Mouse (Mus musculus): ENCODE measurements at regions not wholly inside any gene's neighbourhood (a gene's known extent, or its start where the extent isn't known, plus 50 kb on each side); places are given as distances from the start of the nearest gene placed in this dataset.

GRCm38 (mm10) chr9:33050789-33051188 lies 414.8 kb downstream of the Ets1 start:
- Histone ChIP-seq H3ac (ENCODE audit: control insufficient read depth, insufficient read length) (no peak overlapping the region), H3K4me3 (no peak overlapping the region), H3K79me2 (ENCODE audit: control insufficient read depth, insufficient read depth) (no peaks in the 10 kb centered on the region), H3K36me3 (ENCODE audit: control insufficient read depth, insufficient read depth) (no peaks in the 10 kb centered on the region), H3K4me2 (ENCODE audit: low read depth) (no peak overlapping the region), H3K27me3 (ENCODE audit: control insufficient read depth, insufficient read depth, insufficient read length) (no peaks in the 10 kb centered on the region)
- no peak for TF ChIP-seq MYOG (IDR thresholded peaks at IDR 0.05; ENCODE audit: control insufficient read depth in 1 of 3, insufficient read depth in 1 of 3, insufficient read length in 2 of 3, low read depth in 2 of 3)
- no peak for TF ChIP-seq MAX (IDR thresholded peaks at IDR 0.05; ENCODE audit: low read depth)
- TF ChIP-seq USF1 (IDR thresholded peaks at IDR 0.05; ENCODE audit: low read depth), result no peak
- no peak for TF ChIP-seq POLR2A (IDR thresholded peaks at IDR 0.05; ENCODE audit: insufficient read length, low read depth)
- TF ChIP-seq SRF (IDR thresholded peaks at IDR 0.05; ENCODE audit: control insufficient read depth, insufficient read length, low read depth), result no peak
- TF ChIP-seq TCF3 (IDR thresholded peaks at IDR 0.05; ENCODE audit: insufficient read length, low read depth), result no peak
- no peak for TF ChIP-seq TCF12 (IDR thresholded peaks at IDR 0.05; ENCODE audit: insufficient read depth, poor library complexity, severe bottlenecking)
- no peak for TF ChIP-seq E2F4 (IDR thresholded peaks at IDR 0.05; ENCODE audit: insufficient read depth)
- TF ChIP-seq CEBPB (IDR thresholded peaks at IDR 0.05; ENCODE audit: insufficient read depth, poor library complexity, severe bottlenecking), result no peak
- no peak for TF ChIP-seq REST (IDR thresholded peaks at IDR 0.05; ENCODE audit: insufficient read depth, insufficient read length)
- no peak for TF ChIP-seq POLR2AphosphoS2 (IDR thresholded peaks at IDR 0.05; ENCODE audit: insufficient read length, low read depth)
- no peak for TF ChIP-seq MYOD1 (IDR thresholded peaks at IDR 0.05; ENCODE audit: control insufficient read depth in 1 of 3, insufficient read length in 2 of 3, low read depth in 2 of 3)

GRCm38 (mm10) chr9:33060636-33061264 lies 424.7 kb downstream of the Ets1 start:
- H3K36me3 ChIP-seq (ENCODE audit: control insufficient read depth, insufficient read depth), result no peaks in the 10 kb centered on the region
- no peaks in the 10 kb centered on the region for H3K79me2 ChIP-seq (ENCODE audit: control insufficient read depth, insufficient read depth)
- no peaks in the 10 kb centered on the region for H3K27me3 ChIP-seq (ENCODE audit: control insufficient read depth, insufficient read depth, insufficient read length)
- H3ac ChIP-seq (ENCODE audit: control insufficient read depth, insufficient read length), result no peak overlapping the region
- no peak overlapping the region for H3K4me2 ChIP-seq (ENCODE audit: low read depth)
- TF ChIP-seq REST (IDR thresholded peaks at IDR 0.05; ENCODE audit: insufficient read depth, insufficient read length), result no peak
- no peak for TF ChIP-seq TCF12 (IDR thresholded peaks at IDR 0.05; ENCODE audit: insufficient read depth, poor library complexity, severe bottlenecking)
- no peak for TF ChIP-seq TCF3 (IDR thresholded peaks at IDR 0.05; ENCODE audit: insufficient read length, low read depth)
- TF ChIP-seq MYOG (IDR thresholded peaks at IDR 0.05; ENCODE audit: control insufficient read depth in 1 of 3, insufficient read depth in 1 of 3, insufficient read length in 2 of 3, low read depth in 2 of 3), result no peak
- no peak for TF ChIP-seq USF1 (IDR thresholded peaks at IDR 0.05; ENCODE audit: low read depth)
- no peak for TF ChIP-seq POLR2A (IDR thresholded peaks at IDR 0.05; ENCODE audit: insufficient read length, low read depth)
- TF ChIP-seq SRF (IDR thresholded peaks at IDR 0.05; ENCODE audit: control insufficient read depth, insufficient read length, low read depth), result no peak
- no peak for TF ChIP-seq MAX (IDR thresholded peaks at IDR 0.05; ENCODE audit: low read depth)
- no peak for TF ChIP-seq E2F4 (IDR thresholded peaks at IDR 0.05; ENCODE audit: insufficient read depth)
- TF ChIP-seq POLR2AphosphoS2 (IDR thresholded peaks at IDR 0.05; ENCODE audit: insufficient read length, low read depth), result no peak
- no peak for TF ChIP-seq MYOD1 (IDR thresholded peaks at IDR 0.05; ENCODE audit: control insufficient read depth in 1 of 3, insufficient read length in 2 of 3, low read depth in 2 of 3)
- H3K4me3 ChIP-seq, result no peak overlapping the region

- no peak for TF ChIP-seq MAX (IDR thresholded peaks at IDR 0.05; ENCODE audit: low read depth)
- no peak for TF ChIP-seq POLR2A (IDR thresholded peaks at IDR 0.05; ENCODE audit: insufficient read length, low read depth)
- TF ChIP-seq E2F4 (IDR thresholded peaks at IDR 0.05; ENCODE audit: insufficient read depth), result no peak
- TF ChIP-seq USF1 (IDR thresholded peaks at IDR 0.05; ENCODE audit: low read depth), result no peak
- TF ChIP-seq POLR2AphosphoS2 (IDR thresholded peaks at IDR 0.05; ENCODE audit: insufficient read length, low read depth), result no peak
- no peak for TF ChIP-seq MYOD1 (IDR thresholded peaks at IDR 0.05; ENCODE audit: control insufficient read depth in 1 of 3, insufficient read length in 2 of 3, low read depth in 2 of 3)
- TF ChIP-seq MYOG (IDR thresholded peaks at IDR 0.05; ENCODE audit: control insufficient read depth in 1 of 3, insufficient read depth in 1 of 3, insufficient read length in 2 of 3, low read depth in 2 of 3), result no peak
- no peak for TF ChIP-seq TCF12 (IDR thresholded peaks at IDR 0.05; ENCODE audit: insufficient read depth, poor library complexity, severe bottlenecking)
- TF ChIP-seq TCF3 (IDR thresholded peaks at IDR 0.05; ENCODE audit: insufficient read length, low read depth), result no peak
- TF ChIP-seq CEBPB (IDR thresholded peaks at IDR 0.05; ENCODE audit: insufficient read depth, poor library complexity, severe bottlenecking), result no peak
- no peak for TF ChIP-seq REST (IDR thresholded peaks at IDR 0.05; ENCODE audit: insufficient read depth, insufficient read length)
- no peak for TF ChIP-seq SRF (IDR thresholded peaks at IDR 0.05; ENCODE audit: control insufficient read depth, insufficient read length, low read depth)
- Histone ChIP-seq H3K4me2 (ENCODE audit: low read depth) (no peak overlapping the region), H3K4me3 (no peak overlapping the region), H3K27me3 (ENCODE audit: control insufficient read depth, insufficient read depth, insufficient read length) (no peaks in the 10 kb centered on the region), H3K79me2 (ENCODE audit: control insufficient read depth, insufficient read depth) (no peaks in the 10 kb centered on the region), H3ac (ENCODE audit: control insufficient read depth, insufficient read length) (no peak overlapping the region), H3K36me3 (ENCODE audit: control insufficient read depth, insufficient read depth) (no peaks in the 10 kb centered on the region)
Observed at GRCm38 (mm10) chr9:33062476-33062875, 426.5 kb downstream of the Ets1 start.

GRCm38 (mm10) chr9:33065331-33065730 lies 429.3 kb downstream of the Ets1 start:
- H3K79me2 ChIP-seq (ENCODE audit: control insufficient read depth, insufficient read depth), result no peaks in the 10 kb centered on the region
- no peak overlapping the region for H3K4me2 ChIP-seq (ENCODE audit: low read depth)
- H3K27me3 ChIP-seq (ENCODE audit: control insufficient read depth, insufficient read depth, insufficient read length), result no peaks in the 10 kb centered on the region
- no peak overlapping the region for H3K4me3 ChIP-seq
- no peak overlapping the region for H3ac ChIP-seq (ENCODE audit: control insufficient read depth, insufficient read length)
- TF ChIP-seq POLR2AphosphoS2 (IDR thresholded peaks at IDR 0.05; ENCODE audit: insufficient read length, low read depth), result no peak
- no peak for TF ChIP-seq USF1 (IDR thresholded peaks at IDR 0.05; ENCODE audit: low read depth)
- TF ChIP-seq MYOG (IDR thresholded peaks at IDR 0.05; ENCODE audit: control insufficient read depth in 1 of 3, insufficient read depth in 1 of 3, insufficient read length in 2 of 3, low read depth in 2 of 3), result no peak
- no peak for TF ChIP-seq MAX (IDR thresholded peaks at IDR 0.05; ENCODE audit: low read depth)
- TF ChIP-seq POLR2A (IDR thresholded peaks at IDR 0.05; ENCODE audit: insufficient read length, low read depth), result no peak
- TF ChIP-seq TCF3 (IDR thresholded peaks at IDR 0.05; ENCODE audit: insufficient read length, low read depth), result no peak
- no peak for TF ChIP-seq MYOD1 (IDR thresholded peaks at IDR 0.05; ENCODE audit: control insufficient read depth in 1 of 3, insufficient read length in 2 of 3, low read depth in 2 of 3)
- no peak for TF ChIP-seq SRF (IDR thresholded peaks at IDR 0.05; ENCODE audit: control insufficient read depth, insufficient read length, low read depth)
- no peak for TF ChIP-seq TCF12 (IDR thresholded peaks at IDR 0.05; ENCODE audit: insufficient read depth, poor library complexity, severe bottlenecking)
- no peak for TF ChIP-seq REST (IDR thresholded peaks at IDR 0.05; ENCODE audit: insufficient read depth, insufficient read length)
- TF ChIP-seq E2F4 (IDR thresholded peaks at IDR 0.05; ENCODE audit: insufficient read depth), result no peak
- no peak for TF ChIP-seq CEBPB (IDR thresholded peaks at IDR 0.05; ENCODE audit: insufficient read depth, poor library complexity, severe bottlenecking)
- H3K36me3 ChIP-seq (ENCODE audit: control insufficient read depth, insufficient read depth), result no peaks in the 10 kb centered on the region
